Mouse (Mus musculus): Measurements from ENCODE around the gene Dbnl. TPM values are rescaled to one million over a fixed set of nuclear protein-coding genes. Genes with fewer than 3 reads are reported as not detected.
A peak's percentile ranks its signal among the peaks of the same experiment; 100 is the strongest.

Gene Dbnl
- 10 to 100 TPM; 23.6 to 27.1 TPM for total RNA-seq (2021)
- long read RNA-seq, experiment 1, transcript Dbnl-202 (13 exons, 2,295 nt), result minor isoform, 13 of 55 reads
- long read RNA-seq, experiment 1, transcript Dbnl-203 (13 exons, 2,001 nt), result major isoform, 32 of 55 reads
- long read RNA-seq, experiment 1, partial matches to known transcripts, result 0 of 55 reads
- long read RNA-seq, experiment 1, other reads (novel, unspliced or antisense), result 7 of 55 reads
- long read RNA-seq, experiment 2, transcript Dbnl-203 (13 exons, 2,001 nt), result major isoform, 30 of 60 reads
- long read RNA-seq, experiment 2, transcript Dbnl-202 (13 exons, 2,295 nt), result minor isoform, 19 of 60 reads
- long read RNA-seq, experiment 2, transcript Dbnl-201 (13 exons, 1,638 nt), result minor isoform, 6 of 60 reads
- long read RNA-seq, experiment 2, partial matches to known transcripts, result 3 of 60 reads
- long read RNA-seq, experiment 2, other reads (novel, unspliced or antisense), result 2 of 60 reads

- peak; percentile 95 for DNase-seq
Measured at GRCm38 (mm10) chr11:5788056-5789014, at the start of gene Dbnl. Gene Dbnl (plus strand): TSS chr11:5788488.

- no peak for DNase-seq
Measured at GRCm38 (mm10) chr11:5738888-5739632, 49.2 kb upstream of the Dbnl start.

- no peak for DNase-seq
Measured at GRCm38 (mm10) chr11:5739846-5740245, 48.4 kb upstream of the Dbnl start.

GRCm38 (mm10) chr11:5740599-5740964, 47.7 kb upstream of the Dbnl start:
- DNase-seq, result no peak

- DNase-seq, result peak; percentile 80
Measured at GRCm38 (mm10) chr11:5740965-5741627, 47.2 kb upstream of the Dbnl start.

- DNase-seq, result no peak
Measured at GRCm38 (mm10) chr11:5742106-5742505, 46.2 kb upstream of the Dbnl start.

- no peak for DNase-seq
Measured at GRCm38 (mm10) chr11:5744951-5745350, 43.3 kb upstream of the Dbnl start.

GRCm38 (mm10) chr11:5753755-5754154, 34.5 kb upstream of the Dbnl start:
- DNase-seq, result no peak

GRCm38 (mm10) chr11:5761820-5762632, 26.3 kb upstream of the Dbnl start, which contains the start of gene Urgcp:
Gene Urgcp (minus strand): TSS chr11:5762376.
- peak; percentile 96 for DNase-seq

GRCm38 (mm10) chr11:5762633-5762982, 25.7 kb upstream of the Dbnl start:
- no peak for DNase-seq

- no peak for DNase-seq
Measured at GRCm38 (mm10) chr11:5766019-5766418, 22.3 kb upstream of the Dbnl start.

- DNase-seq, result no peak
Measured at GRCm38 (mm10) chr11:5778481-5778880, 9.8 kb upstream of the Dbnl start.

- no peak for DNase-seq
Measured at GRCm38 (mm10) chr11:5780035-5780499, 8.2 kb upstream of the Dbnl start.

- DNase-seq, result no peak
Measured at GRCm38 (mm10) chr11:5782199-5782944, 5.9 kb upstream of the Dbnl start.

GRCm38 (mm10) chr11:5785732-5786131, 2.6 kb upstream of the Dbnl start:
- no peak for DNase-seq

- DNase-seq, result no peak
Measured at GRCm38 (mm10) chr11:5787671-5788055, 625 bp upstream of the Dbnl start.

- DNase-seq, result no peak
Measured at GRCm38 (mm10) chr11:5789071-5789753, 924 bp downstream of the Dbnl start.

- DNase-seq, result no peak
Measured at GRCm38 (mm10) chr11:5789754-5790333, 1.6 kb downstream of the Dbnl start.

GRCm38 (mm10) chr11:5790431-5790830, 2.1 kb downstream of the Dbnl start:
- DNase-seq, result no peak
